Mouse (Mus musculus): Measurements from ENCODE around the gene Rab11fip4. TPM values are rescaled to one million over a fixed set of nuclear protein-coding genes. Genes with fewer than 3 reads are reported as not detected.
A peak's percentile ranks its signal among the peaks of the same experiment; 100 is the strongest.

Rab11fip4 gene
- polyA plus RNA-seq, 1 experiment: 0.11 TPM

DNA sequence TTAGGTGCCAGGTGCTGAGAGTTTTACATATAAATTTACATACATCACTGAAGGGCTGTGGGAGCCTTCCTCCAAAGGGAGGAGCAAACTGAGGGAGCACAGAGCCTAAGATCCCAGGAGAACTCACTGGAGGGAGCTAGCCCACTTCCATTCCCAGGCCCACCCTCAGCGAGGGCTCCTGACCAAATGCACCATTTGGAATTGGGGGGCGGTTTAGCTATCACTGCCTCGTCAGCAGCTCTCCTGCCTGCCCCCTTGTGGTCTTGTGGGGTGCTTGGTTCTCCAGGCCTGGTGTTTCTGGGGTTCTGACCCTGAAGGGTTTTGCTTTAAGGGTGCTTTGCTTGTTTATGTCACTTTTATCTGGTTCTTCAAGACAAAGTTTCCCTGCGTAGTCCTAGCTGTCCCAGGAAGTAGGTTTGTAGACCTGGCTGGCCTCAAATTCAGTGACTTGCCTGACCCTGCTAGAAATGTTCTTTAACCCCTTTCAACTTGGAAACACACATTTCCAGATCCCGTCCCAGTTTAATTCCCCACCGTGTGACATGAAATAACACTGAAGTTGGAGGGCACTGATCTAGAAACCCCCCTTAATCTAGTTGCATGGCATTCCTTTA is 80.8 kb downstream of the Rab11fip4 start:
- Histone ChIP-seq H3K79me3 (ENCODE audit: low read depth) (no peaks in the 10 kb centered on the region), H3K27me3 (ENCODE audit: control insufficient read depth, insufficient read depth, insufficient read length) (no peaks in the 10 kb centered on the region), H3K36me3 (ENCODE audit: control insufficient read depth, insufficient read depth) (no peaks in the 10 kb centered on the region), H3K4me3 (ENCODE audit: insufficient read depth, poor library complexity, severe bottlenecking) (no peak overlapping the region), H3ac (ENCODE audit: control insufficient read depth, insufficient read length, low read depth) (no peak overlapping the region), H3K79me2 (ENCODE audit: control insufficient read depth, insufficient read depth) (no peaks in the 10 kb centered on the region)
- TF ChIP-seq FOSL1 (IDR thresholded peaks at IDR 0.05; ENCODE audit: insufficient read depth, low read length, poor library complexity, severe bottlenecking) (no peak), CEBPB (IDR thresholded peaks at IDR 0.05; ENCODE audit: low read depth) (no peak), MAX (IDR thresholded peaks at IDR 0.05) (no peak), MYOG (IDR thresholded peaks at IDR 0.05; ENCODE audit: control insufficient read depth, extremely low read depth, insufficient read length) (no peak), MYOD1 (IDR thresholded peaks at IDR 0.05; ENCODE audit: control insufficient read depth, insufficient read length, low read depth) (no peak), USF1 (IDR thresholded peaks at IDR 0.05; ENCODE audit: low read depth) (no peak), CTCF (IDR thresholded peaks at IDR 0.05; ENCODE audit: control insufficient read depth, insufficient read depth, insufficient read length) (no peak)

DNA sequence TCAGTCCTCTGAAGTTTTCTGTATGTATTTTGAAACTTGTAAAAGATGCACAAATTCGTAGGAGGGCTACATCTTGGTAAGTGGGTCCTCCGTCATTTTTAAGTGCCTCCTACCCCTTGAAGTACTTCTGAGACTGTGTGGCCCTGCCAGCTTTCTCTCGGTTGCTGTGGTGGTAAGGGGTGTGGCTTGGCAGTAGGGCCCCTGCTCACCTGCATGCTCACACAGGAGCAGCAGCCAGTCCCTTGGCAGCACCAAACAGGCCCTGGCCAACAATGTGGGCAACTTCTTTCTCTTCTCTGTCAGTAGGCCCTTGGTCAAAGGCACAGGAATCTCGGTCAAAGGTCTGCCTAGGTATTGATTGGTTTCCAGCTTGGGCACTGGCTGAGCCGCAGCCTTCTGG is 82.1 kb downstream of the Rab11fip4 start:
- H3K79me2 ChIP-seq (ENCODE audit: control insufficient read depth, insufficient read depth): no peaks in the 10 kb centered on the region
- peaks cover 1% of the 10 kb centered on the region for H3K27me3 ChIP-seq (ENCODE audit: control insufficient read depth, insufficient read depth, insufficient read length)
- no peak overlapping the region for H3ac ChIP-seq (ENCODE audit: control insufficient read depth, insufficient read length, low read depth)
- H3K36me3 ChIP-seq (ENCODE audit: control insufficient read depth, insufficient read depth): no peaks in the 10 kb centered on the region
- H3K79me3 ChIP-seq (ENCODE audit: low read depth): no peaks in the 10 kb centered on the region
- no peak for TF ChIP-seq MAX (IDR thresholded peaks at IDR 0.05)
- TF ChIP-seq USF1 (IDR thresholded peaks at IDR 0.05; ENCODE audit: low read depth): no peak
- TF ChIP-seq CEBPB (IDR thresholded peaks at IDR 0.05; ENCODE audit: low read depth): no peak
- TF ChIP-seq FOSL1 (IDR thresholded peaks at IDR 0.05; ENCODE audit: insufficient read depth, low read length, poor library complexity, severe bottlenecking): no peak
- TF ChIP-seq CTCF (IDR thresholded peaks at IDR 0.05; ENCODE audit: control insufficient read depth, insufficient read depth, insufficient read length): no peak
- TF ChIP-seq MYOD1 (IDR thresholded peaks at IDR 0.05; ENCODE audit: control insufficient read depth, insufficient read length, low read depth): no peak
- no peak for TF ChIP-seq MYOG (IDR thresholded peaks at IDR 0.05; ENCODE audit: control insufficient read depth, extremely low read depth, insufficient read length)
- H3K4me3 ChIP-seq (ENCODE audit: insufficient read depth, poor library complexity, severe bottlenecking): no peak overlapping the region

DNA sequence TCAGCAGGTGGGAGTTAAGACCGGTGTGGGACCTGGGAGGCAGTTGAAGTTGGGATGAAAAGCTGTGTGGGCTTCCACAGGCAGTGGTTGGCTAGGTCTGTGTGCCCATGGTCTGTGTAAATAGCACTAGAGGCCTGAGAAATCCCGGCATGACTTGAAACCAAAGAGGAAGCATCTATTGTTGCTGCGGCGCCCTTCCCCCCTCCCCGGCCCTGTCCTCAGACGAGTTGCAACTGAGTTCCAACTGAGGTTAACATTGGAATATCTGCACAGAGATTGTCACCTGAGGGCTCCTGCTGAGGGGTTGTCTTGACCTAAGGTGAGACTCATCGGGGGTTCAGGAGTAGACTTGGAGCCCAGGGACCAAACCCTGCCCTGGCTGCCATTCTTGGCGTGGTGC is 82.7 kb downstream of the Rab11fip4 start:
- no peak overlapping the region for H3K4me3 ChIP-seq (ENCODE audit: insufficient read depth, poor library complexity, severe bottlenecking)
- TF ChIP-seq MYOD1 (IDR thresholded peaks at IDR 0.05; ENCODE audit: control insufficient read depth, insufficient read length, low read depth) (no peak), MAX (IDR thresholded peaks at IDR 0.05) (no peak), FOSL1 (IDR thresholded peaks at IDR 0.05; ENCODE audit: insufficient read depth, low read length, poor library complexity, severe bottlenecking) (no peak)
- no peaks in the 10 kb centered on the region for H3K36me3 ChIP-seq (ENCODE audit: control insufficient read depth, insufficient read depth)
- H3K79me3 ChIP-seq (ENCODE audit: low read depth): no peaks in the 10 kb centered on the region
- peaks cover 6% of the 10 kb centered on the region for H3K27me3 ChIP-seq (ENCODE audit: control insufficient read depth, insufficient read depth, insufficient read length)
- H3K79me2 ChIP-seq (ENCODE audit: control insufficient read depth, insufficient read depth): no peaks in the 10 kb centered on the region
- H3ac ChIP-seq (ENCODE audit: control insufficient read depth, insufficient read length, low read depth): no peak overlapping the region

DNA sequence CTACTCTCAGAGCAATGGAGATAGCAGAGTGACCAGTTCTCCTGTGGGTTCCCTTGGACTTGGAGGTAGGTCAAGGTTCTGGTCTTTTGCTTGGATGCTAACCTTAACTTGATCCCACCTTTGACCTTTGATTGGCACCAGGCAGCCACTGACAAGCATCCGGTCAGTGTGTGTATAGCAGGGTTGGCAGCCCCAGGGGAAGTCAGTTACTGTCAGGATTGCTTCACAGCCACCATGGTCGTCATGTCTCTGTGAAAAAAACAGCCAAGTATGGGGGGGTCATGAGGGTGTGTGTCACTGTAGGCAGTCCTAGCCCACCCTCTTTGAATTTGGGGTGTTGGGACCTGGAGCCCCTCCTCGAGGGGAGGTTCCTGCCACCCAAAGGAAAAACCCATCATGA is 83.2 kb downstream of the Rab11fip4 start:
- Histone ChIP-seq H3K79me2 (ENCODE audit: control insufficient read depth, insufficient read depth) (no peaks in the 10 kb centered on the region), H3K36me3 (ENCODE audit: control insufficient read depth, insufficient read depth) (no peaks in the 10 kb centered on the region)
- TF ChIP-seq CTCF (IDR thresholded peaks at IDR 0.05; ENCODE audit: control insufficient read depth, insufficient read depth, insufficient read length): no peak
- TF ChIP-seq USF1 (IDR thresholded peaks at IDR 0.05; ENCODE audit: low read depth): no peak
- no peak for TF ChIP-seq MAX (IDR thresholded peaks at IDR 0.05)
- TF ChIP-seq MYOG (IDR thresholded peaks at IDR 0.05; ENCODE audit: control insufficient read depth, extremely low read depth, insufficient read length): no peak
- TF ChIP-seq CEBPB (IDR thresholded peaks at IDR 0.05; ENCODE audit: low read depth): no peak
- no peak for TF ChIP-seq FOSL1 (IDR thresholded peaks at IDR 0.05; ENCODE audit: insufficient read depth, low read length, poor library complexity, severe bottlenecking)
- TF ChIP-seq MYOD1 (IDR thresholded peaks at IDR 0.05; ENCODE audit: control insufficient read depth, insufficient read length, low read depth): no peak

DNA sequence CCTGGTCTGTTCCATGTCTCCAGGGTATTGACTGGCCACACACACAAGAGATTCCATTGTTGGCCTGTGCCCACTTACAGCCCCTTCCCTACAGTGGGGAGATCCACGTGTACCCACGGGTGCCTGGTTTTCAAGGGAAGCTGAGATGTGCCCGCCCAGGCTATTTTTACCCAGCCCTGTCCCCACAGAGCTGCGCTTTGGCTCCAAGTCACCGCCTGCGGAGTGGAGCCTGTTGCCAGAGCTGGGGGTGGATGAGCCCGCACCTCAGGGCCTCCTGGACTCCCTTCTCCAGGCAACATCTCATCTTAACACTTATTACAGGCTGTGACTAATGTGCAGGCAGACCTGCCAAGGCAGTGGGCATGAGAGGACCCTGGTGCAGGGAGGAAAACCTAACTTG is 83.6 kb downstream of the Rab11fip4 start:
- TF ChIP-seq USF1 (IDR thresholded peaks at IDR 0.05; ENCODE audit: low read depth) (no peak), MYOD1 (IDR thresholded peaks at IDR 0.05; ENCODE audit: control insufficient read depth, insufficient read length, low read depth) (no peak), MYOG (IDR thresholded peaks at IDR 0.05; ENCODE audit: control insufficient read depth, extremely low read depth, insufficient read length) (no peak), MAX (IDR thresholded peaks at IDR 0.05) (no peak), FOSL1 (IDR thresholded peaks at IDR 0.05; ENCODE audit: insufficient read depth, low read length, poor library complexity, severe bottlenecking) (no peak), CTCF (IDR thresholded peaks at IDR 0.05; ENCODE audit: control insufficient read depth, insufficient read depth, insufficient read length) (no peak), CEBPB (IDR thresholded peaks at IDR 0.05; ENCODE audit: low read depth) (no peak)
- Histone ChIP-seq H3K27me3 (ENCODE audit: control insufficient read depth, insufficient read depth, insufficient read length) (peaks cover 7% of the 10 kb centered on the region), H3ac (ENCODE audit: control insufficient read depth, insufficient read length, low read depth) (no peak overlapping the region), H3K79me2 (ENCODE audit: control insufficient read depth, insufficient read depth) (no peaks in the 10 kb centered on the region), H3K36me3 (ENCODE audit: control insufficient read depth, insufficient read depth) (no peaks in the 10 kb centered on the region), H3K4me3 (ENCODE audit: insufficient read depth, poor library complexity, severe bottlenecking) (no peak overlapping the region), H3K79me3 (ENCODE audit: low read depth) (no peaks in the 10 kb centered on the region)

More for the DNA sequence above, 83.2 kb downstream of the Rab11fip4 start:
- no peak overlapping the region for H3ac ChIP-seq (ENCODE audit: control insufficient read depth, insufficient read length, low read depth)
- no peaks in the 10 kb centered on the region for H3K79me3 ChIP-seq (ENCODE audit: low read depth)
- H3K4me3 ChIP-seq (ENCODE audit: insufficient read depth, poor library complexity, severe bottlenecking): no peak overlapping the region
- peaks cover 7% of the 10 kb centered on the region for H3K27me3 ChIP-seq (ENCODE audit: control insufficient read depth, insufficient read depth, insufficient read length)

DNA sequence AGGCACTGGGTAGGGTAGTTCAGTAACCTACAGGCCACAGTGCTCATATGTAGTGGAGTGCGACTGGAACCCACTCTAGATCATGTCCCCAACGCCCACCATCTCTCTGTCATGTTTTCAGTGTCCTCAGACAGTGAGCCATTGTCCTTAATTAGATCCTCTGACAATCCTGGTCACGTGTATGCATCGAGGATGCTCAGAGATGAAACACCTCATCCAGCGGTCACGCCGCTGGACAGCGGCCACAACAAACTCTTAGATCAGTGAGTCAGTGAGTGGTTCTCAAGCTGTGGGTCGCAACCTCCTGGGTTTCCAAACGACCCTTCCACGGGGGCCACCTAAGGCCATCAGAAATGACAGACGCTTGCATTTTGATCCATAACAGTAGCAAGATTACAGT is 84.3 kb downstream of the Rab11fip4 start:
- TF ChIP-seq USF1 (IDR thresholded peaks at IDR 0.05; ENCODE audit: low read depth) (peak; percentile 53), MYOD1 (IDR thresholded peaks at IDR 0.05; ENCODE audit: control insufficient read depth, insufficient read length, low read depth) (no peak), CEBPB (IDR thresholded peaks at IDR 0.05; ENCODE audit: low read depth) (no peak), MAX (IDR thresholded peaks at IDR 0.05) (no peak)
- Histone ChIP-seq H3K79me3 (ENCODE audit: low read depth) (no peaks in the 10 kb centered on the region), H3ac (ENCODE audit: control insufficient read depth, insufficient read length, low read depth) (no peak overlapping the region), H3K4me3 (ENCODE audit: insufficient read depth, poor library complexity, severe bottlenecking) (no peak overlapping the region), H3K36me3 (ENCODE audit: control insufficient read depth, insufficient read depth) (no peaks in the 10 kb centered on the region), H3K79me2 (ENCODE audit: control insufficient read depth, insufficient read depth) (no peaks in the 10 kb centered on the region), H3K27me3 (ENCODE audit: control insufficient read depth, insufficient read depth, insufficient read length) (peaks cover 8% of the 10 kb centered on the region)

All from C2C12 (cell line).